Mouse (Mus musculus) limb, embryonic 14.5 days (tissue): Measurements from ENCODE around the gene Tnfaip3. TPM values are rescaled to one million over a fixed set of nuclear protein-coding genes. Genes with fewer than 3 reads are reported as not detected.

Source experiments
- ATAC-seq: fragments of 200-750 bp; cut with Nextera tagmentation; 2 replicates; pipeline ENCODE4 v1.8.0; 2017; ENCODE audit warnings: low read depth, moderate number of reproducible peaks, moderate TSS enrichment; ENCODE audit not compliant: low FRiP score
- DNase-seq: peaks from one replicate; pipeline ENCODE4 v3.0.0-alpha.2; 2015; ENCODE audit warnings: low spot score
- H3K27ac ChIP-seq: fragments of 300-500 bp; sonication (generic); replicated peaks from 2 replicates; pipeline ENCODE4 v1.5.1; 2014; ENCODE audit warnings: low read depth, mild to moderate bottlenecking, low read length, moderate library complexity, mixed read lengths
- H3K27me3 ChIP-seq: fragments of 300-500 bp; sonication (generic); 2 replicates; pipeline ENCODE4 v1.6.1; 2014; ENCODE audit warnings: low read length, mixed read lengths; ENCODE audit not compliant: control insufficient read depth, insufficient read depth
- H3K36me3 ChIP-seq: fragments of 300-500 bp; sonication (generic); 2 replicates; pipeline ENCODE4 v1.6.1; 2014; ENCODE audit warnings: mild to moderate bottlenecking, low read length, moderate library complexity, mixed read lengths; ENCODE audit not compliant: control insufficient read depth, insufficient read depth
- H3K4me1 ChIP-seq: fragments of 300-500 bp; sonication (generic); 2 replicates; pipeline ENCODE4 v1.6.1; 2014; ENCODE audit warnings: antibody characterized with exemption, low read length, mixed read lengths; ENCODE audit not compliant: control insufficient read depth, insufficient read depth
- H3K4me2 ChIP-seq: fragments of 300-500 bp; sonication (generic); replicated peaks from 2 replicates; pipeline ENCODE4 v1.6.1; 2014; ENCODE audit warnings: low read depth, mild to moderate bottlenecking, low read length, moderate library complexity; ENCODE audit not compliant: severe bottlenecking
- H3K4me3 ChIP-seq: fragments of 300-500 bp; sonication (generic); replicated peaks from 2 replicates; pipeline ENCODE4 v1.5.1; 2014; ENCODE audit warnings: low read length
- H3K9ac ChIP-seq: fragments of 300-500 bp; sonication (generic); 2 replicates; pipeline ENCODE4 v1.6.1; 2014; ENCODE audit warnings: mild to moderate bottlenecking, low read depth, low read length, moderate library complexity; ENCODE audit not compliant: severe bottlenecking
- H3K9me3 ChIP-seq: fragments of 300-500 bp; sonication (generic); 2 replicates; pipeline ENCODE4 v1.6.1; 2016; ENCODE audit warnings: low read length; ENCODE audit not compliant: control insufficient read depth
- POLR2A ChIP-seq: fragments of 200-500 bp; IDR thresholded peaks from 2 replicates; pipeline ENCODE4 v1.8.0; 2012; ENCODE audit warnings: inconsistent platforms, mild to moderate bottlenecking, moderate library complexity, borderline replicate concordance; ENCODE audit not compliant: insufficient read depth, insufficient read length; ENCODE audit errors: extremely low read depth
- WGBS: fragments of 180-500 bp; shearing (Covaris S2); extraction: QIAGEN DNeasy Blood & Tissue Kit; methylation state at CpG from one replicate; pipeline ENCODE4 v1.1.7; 2014; 5-methylcytosine and 5-hydroxymethylcytosine counted together
- polyA plus RNA-seq, 2 experiments: library from polyadenylated mRNA; depleted of rRNA in 1 of 2; stranded (reverse) in 1 of 2; unstranded in 1 of 2; fragments of >200 nt; fragmentation: Nextera tagmentation in 1 of 2; extraction: Ambion mirVana in 1 of 2; gene quantifications; 2 replicates each; pipeline versions ENCODE4 v1.2.1 to v1.2.3; 2012 to 2014

Tnfaip3 gene
- 4.4 and 4.9 TPM in 2 replicates for polyA plus RNA-seq (2012; rRNA removed)
- 4.9 and 5.1 TPM in 2 replicates for polyA plus RNA-seq (2014; fragmentation: Nextera tagmentation; extraction: Ambion mirVana)

DNA sequence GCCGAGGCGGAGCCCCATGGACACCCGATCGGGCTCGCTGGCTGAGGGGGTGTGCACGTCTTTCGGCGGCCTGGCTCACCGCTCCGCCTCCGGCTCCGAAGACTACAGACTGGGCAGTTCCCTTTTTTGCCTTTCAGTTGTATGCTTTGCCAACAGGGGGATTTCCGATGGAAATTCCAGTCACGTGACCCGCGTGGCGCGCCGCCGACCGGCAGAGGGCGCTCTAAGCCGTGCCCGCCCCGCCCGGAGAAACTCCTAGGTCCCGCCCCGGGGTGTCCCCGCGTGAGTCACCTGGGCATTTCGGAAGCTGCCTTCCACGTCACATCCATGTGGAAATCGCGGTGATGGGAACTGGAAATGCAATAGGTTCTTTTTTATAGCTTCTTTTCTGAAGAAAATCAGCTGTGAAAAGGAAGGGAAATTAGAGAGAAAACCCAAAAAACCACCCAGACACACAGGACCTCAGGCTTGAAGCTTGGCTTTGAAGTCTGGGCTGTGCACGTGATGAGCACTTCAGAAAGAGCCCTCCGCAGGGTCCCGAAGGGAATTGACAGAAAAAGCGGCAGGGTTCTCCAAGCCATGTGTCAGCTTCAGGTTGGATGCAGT, at the start of gene Tnfaip3:
TSS of gene Tnfaip3 (minus strand) at position 401 of the 606 bp plus-strand sequence.
- peak within 1 kb of the TSS; percentile 81 for H3K9ac ChIP-seq
- no peaks in the 10 kb centered on the region for H3K27me3 ChIP-seq
- DNase-seq (peak; percentile 90), ATAC-seq (peak; percentile 94)
- peak within 1 kb of the TSS; percentile 89 for H3K4me3 ChIP-seq
- no peaks in the 10 kb centered on the region for H3K9me3 ChIP-seq
- TF ChIP-seq POLR2A = peak; percentile 70; the same call in 1 of the 2 replicates
- H3K4me2 ChIP-seq = peak within 1 kb of the TSS; percentile 75
- H3K36me3 ChIP-seq = no peaks in the 10 kb centered on the region
- H3K27ac ChIP-seq = peak within 1 kb of the TSS; percentile 87
- WGBS = 0% methylated on average over 31 of the region's 38 CpGs
- peaks cover 11% of the 10 kb centered on the region; the same call in 1 of the 2 replicates for H3K4me1 ChIP-seq

DNA sequence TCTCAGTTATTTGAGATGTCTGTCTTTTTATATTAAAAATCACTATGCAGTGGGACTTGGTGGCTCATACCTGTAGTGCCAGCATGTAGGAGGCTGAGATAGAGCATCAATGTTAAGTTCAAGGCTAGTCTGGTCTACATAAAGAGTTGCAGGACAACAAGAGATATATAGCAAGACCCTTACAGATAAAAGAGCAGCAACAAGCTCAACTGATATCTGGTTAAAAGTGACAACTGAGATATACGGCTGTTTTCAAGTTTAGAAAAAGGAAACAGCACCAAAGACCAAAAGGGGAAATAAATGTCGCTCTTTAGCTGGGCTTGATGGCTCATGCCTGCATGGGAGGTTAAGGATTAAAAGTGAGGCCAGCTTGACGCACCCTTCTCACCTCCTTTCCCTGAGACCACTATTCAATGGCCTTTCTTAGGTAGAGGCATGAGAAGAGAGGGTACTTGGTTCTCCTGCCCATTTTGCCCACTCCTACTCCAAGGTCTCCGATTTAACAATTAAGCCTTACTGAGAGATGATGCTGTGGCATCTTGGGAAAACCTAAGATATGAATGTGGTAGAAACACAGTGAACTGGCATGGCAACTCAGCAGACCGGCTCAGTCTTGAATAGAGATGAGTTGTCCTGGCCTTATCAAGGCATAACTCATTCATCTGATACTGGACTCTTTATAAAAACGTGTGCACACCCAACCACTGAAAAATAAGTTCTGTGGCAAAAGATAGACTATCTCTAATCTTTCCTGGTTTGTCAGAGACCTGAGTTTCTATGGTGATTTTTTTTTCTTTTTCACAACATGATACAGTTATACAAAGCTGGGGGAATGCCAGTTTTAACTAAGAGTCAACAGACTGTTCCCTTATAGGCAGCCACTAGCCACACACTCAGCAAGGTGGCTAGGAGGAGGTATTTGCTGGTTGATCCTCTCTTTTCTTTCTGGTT, 49.5 kb upstream of the Tnfaip3 start:
- no peak for TF ChIP-seq POLR2A
- no peak for ATAC-seq
- H3K4me3 ChIP-seq = no peak overlapping the region

DNA sequence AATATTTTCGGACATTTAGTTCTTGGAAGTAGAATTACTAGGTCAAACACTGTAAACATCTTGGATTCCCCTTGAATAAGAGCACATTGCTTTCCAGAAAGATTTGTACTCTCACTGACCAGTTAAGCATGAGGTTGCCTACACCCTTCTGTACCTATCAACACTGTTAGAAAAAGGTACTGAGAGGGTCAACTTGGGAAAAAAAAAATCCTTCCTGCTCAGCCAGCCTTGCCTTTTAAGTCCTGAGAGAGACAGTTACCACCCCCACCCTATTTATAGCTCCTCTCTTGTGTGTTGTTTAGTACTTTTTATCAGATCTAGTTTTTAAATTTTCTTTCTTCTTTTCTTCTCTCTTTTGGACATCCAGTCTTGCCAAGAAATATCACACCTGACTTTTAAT, 48.2 kb upstream of the Tnfaip3 start:
- no peaks in the 10 kb centered on the region for H3K36me3 ChIP-seq
- no peak overlapping the region for H3K4me2 ChIP-seq
- no peak overlapping the region for H3K27ac ChIP-seq
- no peak for ATAC-seq
- no peaks in the 10 kb centered on the region for H3K9me3 ChIP-seq
- no peak overlapping the region for H3K9ac ChIP-seq
- H3K27me3 ChIP-seq = no peaks in the 10 kb centered on the region
- DNase-seq = no peak
- no peaks in the 10 kb centered on the region for H3K4me1 ChIP-seq
- 79% methylated on average over 1 of the region's 1 CpGs for WGBS
- no peak for TF ChIP-seq POLR2A
- no peak overlapping the region for H3K4me3 ChIP-seq

More for the DNA sequence above, 49.5 kb upstream of the Tnfaip3 start:
- Histone ChIP-seq H3K9me3 (no peaks in the 10 kb centered on the region), H3K4me2 (no peak overlapping the region), H3K9ac (no peak overlapping the region), H3K4me1 (no peaks in the 10 kb centered on the region), H3K36me3 (no peaks in the 10 kb centered on the region), H3K27me3 (no peaks in the 10 kb centered on the region), H3K27ac (no peak overlapping the region)
- DNase-seq = no peak
- 78% methylated on average over 6 of the region's 6 CpGs for WGBS

DNA sequence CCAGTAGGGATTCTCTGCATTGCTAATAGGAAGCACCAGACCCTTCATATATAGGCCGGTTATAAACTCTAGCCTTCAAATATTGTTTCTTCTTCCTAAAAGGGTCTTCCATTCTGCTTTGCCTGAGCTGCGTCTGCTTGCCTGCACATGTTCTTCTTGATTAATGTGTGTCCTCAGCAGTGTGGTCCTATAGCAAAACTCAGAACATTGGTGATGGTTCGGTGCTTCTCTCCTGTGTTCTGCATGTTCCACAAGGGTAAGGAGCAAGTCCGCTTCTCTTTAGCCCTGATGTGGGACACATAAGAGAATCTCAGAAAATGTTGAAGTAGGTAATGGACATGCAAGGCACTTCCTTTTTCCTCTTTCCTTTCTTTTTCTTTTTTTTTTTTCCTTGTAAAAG, 47.8 kb upstream of the Tnfaip3 start:
- ATAC-seq (no peak), DNase-seq (no peak)
- Histone ChIP-seq H3K4me1 (no peaks in the 10 kb centered on the region), H3K9me3 (no peaks in the 10 kb centered on the region), H3K27ac (no peak overlapping the region), H3K4me3 (no peak overlapping the region), H3K36me3 (no peaks in the 10 kb centered on the region), H3K9ac (no peak overlapping the region), H3K27me3 (no peaks in the 10 kb centered on the region), H3K4me2 (no peak overlapping the region)
- TF ChIP-seq POLR2A = no peak
- 82% methylated on average over 4 of the region's 4 CpGs for WGBS

DNA sequence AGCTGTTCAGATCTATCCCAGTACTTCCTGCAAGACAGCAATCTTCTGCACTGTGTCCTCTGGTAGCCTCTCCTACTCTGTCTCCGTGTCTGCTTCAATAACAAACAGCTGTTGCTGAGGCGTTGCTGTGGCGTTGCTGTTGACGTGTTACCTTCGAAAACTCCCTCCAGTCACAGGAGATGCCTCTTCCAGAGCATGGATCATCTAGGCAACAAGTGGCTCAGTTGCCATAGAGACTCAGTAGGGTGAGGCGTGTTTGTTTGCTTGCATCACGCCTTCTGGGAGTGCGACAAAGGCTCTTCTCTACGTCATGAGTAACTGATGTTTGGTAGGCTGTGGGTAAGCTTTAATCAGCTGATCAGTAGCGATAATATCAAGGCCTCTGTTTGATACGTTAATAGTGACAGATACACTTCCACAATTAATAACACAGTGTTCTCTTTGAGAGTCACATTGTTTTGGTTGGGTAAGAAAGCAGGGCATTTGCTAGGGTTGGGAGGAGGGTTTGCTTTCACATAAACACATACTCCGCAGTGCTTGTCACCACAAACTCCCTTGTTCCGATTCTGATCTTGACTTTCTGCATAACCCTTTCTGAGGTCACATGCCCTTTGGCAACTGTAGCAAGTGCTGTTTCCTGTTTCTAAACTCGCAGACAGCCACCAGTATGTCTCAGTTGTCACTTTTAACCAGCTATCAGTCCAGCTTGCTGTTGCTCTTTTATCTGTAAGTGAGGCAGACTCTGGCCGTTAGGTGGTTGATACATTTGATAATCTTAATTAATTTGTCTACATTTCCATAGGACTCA, 46.8 kb upstream of the Tnfaip3 start:
- Histone ChIP-seq H3K9ac (no peak overlapping the region), H3K27ac (no peak overlapping the region), H3K9me3 (no peaks in the 10 kb centered on the region), H3K4me1 (no peaks in the 10 kb centered on the region), H3K4me3 (no peak overlapping the region), H3K4me2 (no peak overlapping the region), H3K27me3 (no peaks in the 10 kb centered on the region), H3K36me3 (no peaks in the 10 kb centered on the region)
- ATAC-seq (no peak), DNase-seq (no peak)
- no peak for TF ChIP-seq POLR2A
- 56% methylated on average over 15 of the region's 15 CpGs for WGBS
